Mouse (Mus musculus): ENCODE results near the gene Dcpp3. TPM values are rescaled to one million over a fixed set of nuclear protein-coding genes. Genes with fewer than 3 reads are reported as not detected.

Dcpp3 gene
- polyA plus RNA-seq (2012): not detected in 2 replicates

DNA sequence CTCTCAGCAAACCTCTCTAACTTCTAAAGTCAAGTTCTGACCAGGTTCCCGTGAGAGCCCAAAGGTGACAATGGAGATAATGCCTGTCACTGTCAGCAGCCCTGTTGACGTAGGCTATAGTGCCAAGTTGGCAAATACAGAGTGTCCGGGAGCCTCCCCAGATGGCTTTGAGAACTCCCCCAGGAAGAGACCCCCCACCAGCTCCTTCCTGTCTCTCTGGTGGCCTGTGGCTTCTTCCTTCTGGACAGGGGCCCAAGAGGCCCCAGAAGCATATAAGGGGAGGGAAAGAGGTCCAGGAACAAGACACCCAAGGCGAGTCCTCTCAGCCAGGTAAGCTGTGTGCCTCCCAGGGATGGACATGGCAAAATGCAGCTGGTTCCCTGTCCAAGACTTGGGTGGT lies at the start of gene Dcpp3:
Gene Dcpp3, plus strand, starts transcription at position 301 of the 400 bp plus-strand sequence.

DNA sequence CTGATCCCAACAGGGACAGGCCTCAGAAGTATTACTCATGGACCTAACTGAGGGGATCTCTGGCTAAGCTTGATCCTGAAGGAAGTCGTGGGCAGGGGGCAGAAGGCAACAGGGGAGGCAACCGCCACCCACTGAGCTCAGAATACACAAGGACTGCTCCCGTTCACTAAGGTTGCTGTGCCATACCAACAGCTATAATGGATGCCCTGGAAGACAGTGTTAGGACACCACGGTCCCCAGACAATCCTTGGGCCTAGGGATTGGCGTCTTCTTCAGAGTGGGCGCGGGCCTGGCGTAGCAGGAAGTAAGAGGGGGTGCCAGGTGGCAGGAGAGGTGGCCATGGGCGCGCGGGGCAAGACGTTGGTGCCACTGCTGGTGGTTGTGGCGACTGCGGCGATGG lies 49.5 kb upstream of the Dcpp3 start, which contains the start of gene Prss21:
Gene Prss21, plus strand, starts transcription at position 301 of the 400 bp plus-strand sequence.

DNA sequence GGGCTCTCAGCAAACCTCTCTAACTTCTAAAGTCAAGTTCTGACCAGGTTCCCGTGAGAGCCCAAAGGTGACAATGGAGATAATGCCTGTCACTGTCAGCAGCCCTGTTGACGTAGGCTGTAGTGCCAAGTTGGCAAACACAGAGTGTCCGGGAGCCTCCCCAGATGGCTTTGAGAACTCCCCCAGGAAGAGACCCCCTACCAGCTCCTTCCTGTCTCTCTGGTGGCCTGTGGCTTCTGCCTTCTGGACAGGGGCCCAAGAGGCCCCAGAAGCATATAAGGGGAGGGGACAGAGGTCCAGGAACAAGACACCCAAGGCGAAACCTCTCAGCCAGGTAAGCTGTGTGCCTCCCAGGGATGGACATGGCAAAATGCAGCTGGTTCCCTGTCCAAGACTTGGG lies 36.7 kb upstream of the Dcpp3 start, which contains the start of the genes Dcpp1 and Dcpp2:
Gene Dcpp1, plus strand, starts transcription at position 301 of the 400 bp plus-strand sequence.
Gene Dcpp2, plus strand, starts transcription at position 305 of the 400 bp plus-strand sequence.

DNA sequence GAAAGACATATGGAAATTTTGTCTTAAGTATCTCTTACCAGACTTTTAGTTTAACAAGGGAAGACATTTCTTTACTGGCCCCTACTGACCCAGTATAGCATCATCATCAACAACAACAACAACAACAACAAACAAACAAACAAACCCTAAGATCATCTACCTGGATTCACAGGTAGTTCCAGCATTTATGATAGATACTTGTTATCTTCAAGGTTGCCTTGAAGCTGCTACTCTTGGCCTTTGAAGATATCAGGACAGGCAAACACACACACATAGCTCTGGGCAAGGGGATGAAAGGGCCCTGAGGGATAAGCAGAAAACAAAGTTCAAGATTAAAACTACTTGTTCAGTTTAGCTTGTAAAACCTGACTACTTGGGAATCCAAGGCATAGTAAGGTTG lies 24.1 kb downstream of the Dcpp3 start, which contains the start of gene Sbp:
Gene Sbp, plus strand, starts transcription at position 301 of the 400 bp plus-strand sequence.

DNA sequence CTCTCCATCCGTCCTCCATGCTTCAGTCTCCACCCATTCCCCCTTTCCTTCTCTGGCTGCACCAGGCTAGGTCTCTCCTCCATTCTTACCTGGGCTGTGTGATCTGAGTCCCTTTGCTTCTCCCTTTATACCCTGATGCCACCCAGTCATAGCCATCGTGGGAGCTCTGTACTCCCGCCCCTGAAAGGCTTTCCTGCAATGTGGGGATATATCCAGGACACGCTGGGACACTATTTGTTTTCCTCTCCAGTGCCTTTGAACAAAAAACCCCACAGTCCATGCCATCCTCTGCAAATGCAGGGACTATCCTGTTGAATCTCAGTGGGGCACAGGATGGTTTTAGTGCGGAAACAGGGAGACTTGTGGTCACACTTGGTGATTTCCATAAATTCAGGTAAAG lies 37.9 kb downstream of the Dcpp3 start, which contains the start of gene Sbpl:
Gene Sbpl, minus strand, starts transcription at position 101 of the 400 bp plus-strand sequence.

Other genes starting within 250 kb of the Dcpp3 start
- gene Hcfc1r1, start 243.9 kb upstream of the Dcpp3 start, polyA plus RNA-seq (2012): 198 and 201 TPM in 2 replicates
- gene Thoc6, start 243.6 kb upstream of the Dcpp3 start, polyA plus RNA-seq (2012): 85.4 and 101 TPM in 2 replicates
- 59.9 and 90.1 TPM in 2 replicates for gene Tnfrsf12a, start 240.0 kb upstream of the Dcpp3 start, polyA plus RNA-seq (2012)
- not detected in 2 replicates for gene Cldn6, start 238.2 kb upstream of the Dcpp3 start, polyA plus RNA-seq (2012)
- gene Cldn9, start 233.4 kb upstream of the Dcpp3 start, polyA plus RNA-seq (2012): not detected in 2 replicates
- gene 1520401A03Rik, start 194.7 kb upstream of the Dcpp3 start, polyA plus RNA-seq (2012): 0.04 TPM in 1 of 2 replicates, not detected in the other
- gene Pkmyt1, start 191.1 kb upstream of the Dcpp3 start, polyA plus RNA-seq (2012): 234 and 248 TPM in 2 replicates
- gene Paqr4, start 176.6 kb upstream of the Dcpp3 start, polyA plus RNA-seq (2012): 6.6 and 11.9 TPM in 2 replicates
- gene Kremen2, start 171.6 kb upstream of the Dcpp3 start, polyA plus RNA-seq (2012): 0.10 and 0.19 TPM in 2 replicates
- gene Flywch1, start 145.9 kb upstream of the Dcpp3 start, polyA plus RNA-seq (2012): 48.3 and 66.6 TPM in 2 replicates
- 13.9 and 18.9 TPM in 2 replicates for gene Flywch2, start 131.4 kb upstream of the Dcpp3 start, polyA plus RNA-seq (2012)
- gene Srrm2, start 126.9 kb upstream of the Dcpp3 start, polyA plus RNA-seq (2012): 226 and 408 TPM in 2 replicates
- 607 and 611 TPM in 2 replicates for gene Elob, start 88.3 kb upstream of the Dcpp3 start, polyA plus RNA-seq (2012)
- not detected in 2 replicates for gene Prss33, start 81.4 kb upstream of the Dcpp3 start, polyA plus RNA-seq (2012)
- gene Prss32, start 73.6 kb upstream of the Dcpp3 start, polyA plus RNA-seq (2012): not detected in 2 replicates
- gene Prss41, start 73.3 kb upstream of the Dcpp3 start, polyA plus RNA-seq (2012): not detected in 2 replicates
- not detected in 2 replicates for gene Prss21, start 49.4 kb upstream of the Dcpp3 start, polyA plus RNA-seq (2012)
- gene Dcpp1, start 36.6 kb upstream of the Dcpp3 start, polyA plus RNA-seq (2012): not detected in 2 replicates
- not detected in 2 replicates for gene Dcpp2, start 36.6 kb upstream of the Dcpp3 start, polyA plus RNA-seq (2012)
- gene Sbp, start 24.2 kb downstream of the Dcpp3 start, polyA plus RNA-seq (2012): not detected in 2 replicates
- gene Sbpl, start 37.8 kb downstream of the Dcpp3 start, polyA plus RNA-seq (2012): not detected in 2 replicates
- 0.25 and 0.40 TPM in 2 replicates for gene Prss30, start 63.1 kb downstream of the Dcpp3 start, polyA plus RNA-seq (2012)
- gene Prss22, start 80.6 kb downstream of the Dcpp3 start, polyA plus RNA-seq (2012): 0.04 TPM in 1 of 2 replicates, not detected in the other
- not detected in 2 replicates for gene Prss27, start 120.7 kb downstream of the Dcpp3 start, polyA plus RNA-seq (2012)
- 11.5 and 14.5 TPM in 2 replicates for gene Kctd5, start 156.0 kb downstream of the Dcpp3 start, polyA plus RNA-seq (2012)
- gene Pdpk1, start 233.5 kb downstream of the Dcpp3 start, polyA plus RNA-seq (2012): 31.7 and 42.0 TPM in 2 replicates
- 177 and 199 TPM in 2 replicates for gene Amdhd2, start 246.3 kb downstream of the Dcpp3 start, polyA plus RNA-seq (2012)

All from megakaryocyte-erythroid progenitor cell, adult 5 weeks (primary cell).